8 mouse cellular contexts compared by ENCODE assay signal in the genomic region with DNA sequence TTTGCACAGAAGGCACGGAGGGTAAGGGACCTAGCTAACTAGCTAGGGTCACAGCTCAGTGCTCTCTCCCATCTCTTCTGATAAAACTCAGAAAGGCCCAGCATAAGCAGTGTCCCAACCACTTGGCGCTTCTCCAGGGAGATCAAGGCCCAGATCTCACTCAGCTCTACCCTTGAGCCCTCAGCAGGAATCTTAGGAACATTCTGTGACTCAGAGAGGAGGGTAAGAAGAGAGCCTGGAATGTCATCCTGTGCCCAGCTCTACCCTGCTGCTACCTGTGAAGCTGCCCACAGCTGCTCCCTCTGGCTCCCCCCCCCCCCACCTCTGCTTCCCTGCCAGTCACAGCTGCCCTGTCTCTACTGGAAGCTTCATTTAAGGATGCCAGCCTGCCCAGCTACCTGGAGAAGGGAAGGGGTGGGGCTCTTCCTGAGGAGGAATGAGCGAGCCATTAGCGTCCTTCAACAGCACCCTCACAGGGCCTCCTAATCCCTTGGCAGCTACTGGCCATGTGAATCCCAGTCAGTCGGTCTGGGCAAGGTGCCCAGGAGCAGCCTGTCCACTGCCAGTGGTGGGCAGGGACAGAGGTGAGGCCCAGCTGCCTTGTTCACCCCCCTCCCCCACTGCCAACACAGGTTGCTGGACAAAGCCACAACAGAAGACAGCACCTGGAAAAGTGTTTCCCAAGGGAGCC. TPM values are rescaled to one million over a fixed set of nuclear protein-coding genes. Genes with fewer than 3 reads are reported as not detected.
A peak's percentile ranks its signal among the peaks of the same experiment; 100 is the strongest.
DNase-seq lines count a peak whose midpoint lies in the region; ATAC-seq and TF ChIP-seq lines count a peak whose summit lies in the region.

No protein-coding gene starts in this region.

- no peaks in the 10 kb centered on the region for H3K36me3 ChIP-seq in midbrain, embryonic 15.5 days (replicated peaks)
- H3K36me3 ChIP-seq in thymus, adult 2 months (ENCODE audit: control insufficient read depth, insufficient read depth, low read length), result no peaks in the 10 kb centered on the region

- no peak for TF ChIP-seq CTCF in thymus, adult 2 months (IDR thresholded peaks at IDR 0.05; ENCODE audit: borderline replicate concordance, control insufficient read depth, extremely low read depth, insufficient read depth, low read length, poor library complexity)

- no peak overlapping the region for H3K9ac ChIP-seq in midbrain, embryonic 15.5 days

- no peak overlapping the region for H3K4me3 ChIP-seq in midbrain, embryonic 15.5 days
- H3K4me3 ChIP-seq in thymus, adult 2 months (ENCODE audit: control insufficient read depth, insufficient read depth, low read length), result no peak overlapping the region

- no peak overlapping the region for H3K4me2 ChIP-seq in midbrain, embryonic 15.5 days

- 53% methylated on average over 5 of the region's 5 CpGs for WGBS in midbrain, embryonic 15.5 days
- WGBS in thymus, adult 2 months, result 82% methylated on average over 5 of the region's 5 CpGs

- peak; percentile 75 for ATAC-seq in midbrain, embryonic 15.5 days (replicated peaks)

- H3K4me1 ChIP-seq in midbrain, embryonic 15.5 days, result peaks cover 14% of the 10 kb centered on the region
- H3K4me1 ChIP-seq in thymus, adult 2 months (replicated peaks; ENCODE audit: control insufficient read depth, insufficient read depth, low read length), result no peaks in the 10 kb centered on the region; the same call in 1 of the 2 replicates

- DNase-seq in right cerebral cortex, postnatal 4 days, result peak; percentile 35
- no peak for DNase-seq in right cerebral cortex, postnatal 25 days
- DNase-seq in gastrocnemius, postnatal 25 days, result peak; percentile 55
- peak; percentile 55 for DNase-seq in kidney, adult 18-20 months
- DNase-seq in thymus, adult 2 months, result no peak
- DNase-seq in layer of hippocampus, adult 8-10 months (ENCODE audit: low spot score in 2 of 2), result no peak
- DNase-seq in cerebellum, adult 8-10 months, result no peak

- H3K27me3 ChIP-seq in midbrain, embryonic 15.5 days (replicated peaks), result no peaks in the 10 kb centered on the region
- no peaks in the 10 kb centered on the region for H3K27me3 ChIP-seq in thymus, adult 2 months (ENCODE audit: control insufficient read depth, insufficient read depth, low read length)

- H3K27ac ChIP-seq in midbrain, embryonic 15.5 days, result 0 out of 2 replicates have a peak overlapping the region, but pooled peaks have one; percentile 42
- H3K27ac ChIP-seq in thymus, adult 2 months (ENCODE audit: control insufficient read depth, insufficient read depth, low read length), result no peak overlapping the region

- H3K9me3 ChIP-seq in midbrain, embryonic 15.5 days, result no peaks in the 10 kb centered on the region

- TF ChIP-seq POLR2A in thymus, adult 2 months (IDR thresholded peaks at IDR 0.05; ENCODE audit: control insufficient read depth, extremely low read depth, insufficient read depth, low read length, poor library complexity), result no peak

RNA-seq across cellular contexts. Expression of gene Podxl, which starts 14.3 kb away (rescaled TPM):
- total RNA-seq in gastrocnemius, postnatal 25 days (2021), result 10 to 100 TPM; 18.5 to 28.4 TPM
- 12.0 and 12.3 TPM in 2 replicates for polyA plus RNA-seq in midbrain, embryonic 15.5 days (2015; fragmentation: Nextera tagmentation; extraction: Ambion mirVana)
- polyA plus RNA-seq in thymus, adult 2 months (2012; rRNA removed), result 6.3 and 6.6 TPM in 2 replicates
- total RNA-seq in layer of hippocampus, adult 8-10 months (2022), result 10 to 100 TPM; 17.8 to 20.8 (median 18.8) TPM

Comparison
In these comparisons a context has a peak if more than half of its experiments do, and no peak if none do; other contexts are left out.
1. DNase-seq: peak in right cerebral cortex, postnatal 4 days (single experiment), gastrocnemius, postnatal 25 days (single experiment) and kidney, adult 18-20 months (single experiment); none in right cerebral cortex, postnatal 25 days (single experiment), thymus, adult 2 months (single experiment), layer of hippocampus, adult 8-10 months (0 of 2) and cerebellum, adult 8-10 months (single experiment).